Mouse (Mus musculus) adrenal gland, adult (tissue): Measurements from ENCODE around the gene Gm10282.
A peak's percentile ranks its signal among the peaks of the same experiment; 100 is the strongest.

Experiments used
- DNase-seq, 2 experiments: peaks; one replicate each; pipeline ENCODE4 v3.0.0; 2022 to 2023; ENCODE audit warnings: low spot score in 1 of 2; ENCODE audit not compliant: inconsistent age in 2 of 2

Gm10282 gene

GRCm38 (mm10) chr8:72305210-72305905 lies at the start of gene Gm10282:
TSS of gene Gm10282 (minus strand) at chr8:72305260.
- DNase-seq = peak in 1 of 2 experiments; percentile 23

GRCm38 (mm10) chr8:72354272-72354671 lies 49.2 kb upstream of the Gm10282 start:
- DNase-seq = peak in 1 of 2 experiments; percentile 66

GRCm38 (mm10) chr8:72353700-72354045 lies 48.6 kb upstream of the Gm10282 start:
- DNase-seq = no peak

- DNase-seq = no peak
These were observed 48.1 kb upstream of the Gm10282 start for GRCm38 (mm10) chr8:72352951-72353699.

GRCm38 (mm10) chr8:72351405-72352005 lies 46.4 kb upstream of the Gm10282 start:
- no peak for DNase-seq

- DNase-seq = no peak
These were observed 45.7 kb upstream of the Gm10282 start for GRCm38 (mm10) chr8:72350727-72351126.

GRCm38 (mm10) chr8:72349838-72350237 lies 44.8 kb upstream of the Gm10282 start:
- no peak for DNase-seq

GRCm38 (mm10) chr8:72348956-72349355 lies 43.9 kb upstream of the Gm10282 start:
- no peak for DNase-seq

GRCm38 (mm10) chr8:72348114-72348513 lies 43.1 kb upstream of the Gm10282 start:
- no peak for DNase-seq

GRCm38 (mm10) chr8:72347553-72347952 lies 42.5 kb upstream of the Gm10282 start:
- DNase-seq = no peak

- no peak for DNase-seq
These were observed 38.7 kb upstream of the Gm10282 start for GRCm38 (mm10) chr8:72343725-72344124.

- no peak for DNase-seq
These were observed 37.7 kb upstream of the Gm10282 start for GRCm38 (mm10) chr8:72342556-72343300.

- peak in 1 of 2 experiments; percentile 61 for DNase-seq
These were observed 32.0 kb upstream of the Gm10282 start for GRCm38 (mm10) chr8:72337034-72337433.

- peak in 1 of 2 experiments; percentile 56 for DNase-seq
These were observed 31.2 kb upstream of the Gm10282 start for GRCm38 (mm10) chr8:72336273-72336672.

GRCm38 (mm10) chr8:72334144-72334641 lies 29.1 kb upstream of the Gm10282 start:
- peak in 1 of 2 experiments; percentile 72 for DNase-seq

- DNase-seq = peak in 1 of 2 experiments; percentile 49
These were observed 28.5 kb upstream of the Gm10282 start for GRCm38 (mm10) chr8:72333429-72334143.

GRCm38 (mm10) chr8:72331631-72332030 lies 26.6 kb upstream of the Gm10282 start:
- DNase-seq = peak; percentile 76 to 89

- peak in 1 of 2 experiments; percentile 50 for DNase-seq
These were observed 25.9 kb upstream of the Gm10282 start for GRCm38 (mm10) chr8:72330806-72331516.

GRCm38 (mm10) chr8:72329116-72329515 lies 24.1 kb upstream of the Gm10282 start:
- no peak for DNase-seq

- DNase-seq = no peak
These were observed 19.6 kb upstream of the Gm10282 start for GRCm38 (mm10) chr8:72324708-72325107.
